Mouse (Mus musculus): ENCODE results near the gene Fam83c. TPM values are rescaled to one million over a fixed set of nuclear protein-coding genes. Genes with fewer than 3 reads are reported as not detected.
A peak's percentile ranks its signal among the peaks of the same experiment; 100 is the strongest.

Gene Fam83c
- total RNA-seq, 2 experiments from 2014 or later, result not detected

- intact Hi-C loops (cut with DNase I), result no loop called here
- no peak for DNase-seq
Measured at GRCm38 (mm10) chr2:155830841-155831240, 3.8 kb downstream of the Fam83c start.

- intact Hi-C loops (cut with DNase I), result no loop called here
- DNase-seq, result peak; percentile 85
Measured at GRCm38 (mm10) chr2:155826630-155827424, 7.8 kb downstream of the Fam83c start, which contains the start of gene Eif6. Eif6 (minus strand) TSS chr2:155826925.

- intact Hi-C loops (cut with DNase I), result no loop called here
- no peak for DNase-seq
Measured at GRCm38 (mm10) chr2:155825904-155826629, 8.6 kb downstream of the Fam83c start.

- intact Hi-C loops (cut with DNase I), result no loop called here
- DNase-seq, result no peak
Measured at GRCm38 (mm10) chr2:155823722-155824121, 10.9 kb downstream of the Fam83c start.

- DNase-seq, result no peak
- intact Hi-C loops (cut with DNase I), result no loop called here
Measured at GRCm38 (mm10) chr2:155820779-155821178, 13.9 kb downstream of the Fam83c start.

GRCm38 (mm10) chr2:155819449-155820251 lies 15.0 kb downstream of the Fam83c start:
- peak; percentile 32 for DNase-seq

GRCm38 (mm10) chr2:155819392-155819448 lies 15.4 kb downstream of the Fam83c start, which contains the start of gene BC029722:
BC029722 (minus strand) TSS chr2:155819426.
- no peak for DNase-seq
- intact Hi-C loops (cut with DNase I), result no loop called here

More at GRCm38 (mm10) chr2:155819449-155820251, 15.0 kb downstream of the Fam83c start:
- intact Hi-C loops (cut with DNase I), result no loop called here

- peak; percentile 93 for DNase-seq
- intact Hi-C loops (cut with DNase I), result no loop called here
Measured at GRCm38 (mm10) chr2:155818596-155819391, 15.9 kb downstream of the Fam83c start.

- no peak for DNase-seq
- intact Hi-C loops (cut with DNase I), result no loop called here
Measured at GRCm38 (mm10) chr2:155817301-155818245, 17.1 kb downstream of the Fam83c start.

- intact Hi-C loops (cut with DNase I), result no loop called here
- peak; percentile 43 for DNase-seq
Measured at GRCm38 (mm10) chr2:155816179-155816578, 18.5 kb downstream of the Fam83c start.

- intact Hi-C loops (cut with DNase I), result no loop called here
Measured at GRCm38 (mm10) chr2:155814829-155815228, 19.8 kb downstream of the Fam83c start.

GRCm38 (mm10) chr2:155812637-155813036 lies 22.0 kb downstream of the Fam83c start:
- no peak for DNase-seq
- intact Hi-C loops (cut with DNase I), result no loop called here

More at GRCm38 (mm10) chr2:155814829-155815228, 19.8 kb downstream of the Fam83c start:
- DNase-seq, result no peak

GRCm38 (mm10) chr2:155811821-155812396 lies 22.7 kb downstream of the Fam83c start:
- intact Hi-C loops (cut with DNase I), result no loop called here
- DNase-seq, result peak; percentile 88

GRCm38 (mm10) chr2:155809620-155810019 lies 25.0 kb downstream of the Fam83c start:
- DNase-seq, result no peak
- intact Hi-C loops (cut with DNase I), result no loop called here

- intact Hi-C loops (cut with DNase I), result no loop called here
Measured at GRCm38 (mm10) chr2:155807408-155807807, 27.2 kb downstream of the Fam83c start.

GRCm38 (mm10) chr2:155806548-155806947 lies 28.1 kb downstream of the Fam83c start:
- intact Hi-C loops (cut with DNase I), result no loop called here
- no peak for DNase-seq

More at GRCm38 (mm10) chr2:155807408-155807807, 27.2 kb downstream of the Fam83c start:
- no peak for DNase-seq

- DNase-seq, result no peak
- intact Hi-C loops (cut with DNase I), result no loop called here
Measured at GRCm38 (mm10) chr2:155805925-155806255, 28.8 kb downstream of the Fam83c start.

- peak; percentile 94 for DNase-seq
- intact Hi-C loops (cut with DNase I), result no loop called here
Measured at GRCm38 (mm10) chr2:155805231-155805924, 29.3 kb downstream of the Fam83c start.

GRCm38 (mm10) chr2:155804053-155804452 lies 30.6 kb downstream of the Fam83c start:
- intact Hi-C loops (cut with DNase I), result no loop called here
- DNase-seq, result no peak

Data from left cerebral cortex, postnatal 4 days (tissue).